Mouse (Mus musculus) forebrain, embryonic 14.5 days (tissue): ENCODE results near the gene Trim61. TPM values are rescaled to one million over a fixed set of nuclear protein-coding genes. Genes with fewer than 3 reads are reported as not detected.
"Not testable (repeated sequence)": the region's sequence is repeated elsewhere in the genome, so short reads cannot be mapped to it uniquely, and the experiment has no call there.

Experiments
- ATAC-seq: fragments of 200-750 bp; cut with Nextera tagmentation; 2 replicates; pipeline ENCODE4 v1.8.0; 2017; ENCODE audit warnings: mild to moderate bottlenecking, moderate library complexity
- DNase-seq: peaks from one replicate; pipeline ENCODE4 v3.0.0-alpha.2; 2015; ENCODE audit warnings: low spot score
- H3K27ac ChIP-seq: fragments of 300-500 bp; sonication (generic); 2 replicates; pipeline ENCODE4 v1.5.1; 2014; ENCODE audit warnings: low read depth, mild to moderate bottlenecking, control low read depth, low read length, moderate library complexity
- H3K27me3 ChIP-seq: fragments of 300-500 bp; sonication (generic); replicated peaks from 2 replicates; pipeline ENCODE4 v1.6.1; 2014; ENCODE audit warnings: low read length, control low read depth, mixed read lengths; ENCODE audit not compliant: control insufficient read depth, insufficient read depth
- H3K36me3 ChIP-seq: fragments of 300-500 bp; sonication (generic); 2 replicates; pipeline ENCODE4 v1.6.1; 2014; ENCODE audit warnings: low read length, control low read depth; ENCODE audit not compliant: control insufficient read depth, insufficient read depth
- H3K4me1 ChIP-seq: fragments of 300-500 bp; sonication (generic); 2 replicates; pipeline ENCODE4 v1.6.1; 2014; ENCODE audit warnings: antibody characterized with exemption, low read length, control low read depth; ENCODE audit not compliant: control insufficient read depth, insufficient read depth
- H3K4me2 ChIP-seq: fragments of 300-500 bp; sonication (generic); 2 replicates; pipeline ENCODE4 v1.6.1; 2014; ENCODE audit warnings: mild to moderate bottlenecking, control low read depth, low read length
- H3K4me3 ChIP-seq: fragments of 300-500 bp; sonication (generic); 2 replicates; pipeline ENCODE4 v1.5.1; 2014; ENCODE audit warnings: low read depth, low read length, control low read depth
- H3K9ac ChIP-seq: fragments of 300-500 bp; sonication (generic); 2 replicates; pipeline ENCODE4 v1.6.1; 2014; ENCODE audit warnings: mild to moderate bottlenecking, low read length, control low read depth, moderate library complexity
- H3K9me3 ChIP-seq: fragments of 300-500 bp; sonication (generic); replicated peaks from 2 replicates; pipeline ENCODE4 v1.6.1; 2016; ENCODE audit warnings: low read length, control low read depth, mixed read lengths; ENCODE audit not compliant: control insufficient read depth
- WGBS: fragments of 180-500 bp; shearing (Covaris S2); extraction: QIAGEN DNeasy Blood & Tissue Kit; methylation state at CpG from one replicate; pipeline ENCODE4 v1.1.7; 2014; 5-methylcytosine and 5-hydroxymethylcytosine counted together
- polyA plus RNA-seq: library from polyadenylated mRNA; unstranded; fragments of >200 nt; fragmentation: Nextera tagmentation; extraction: Ambion mirVana; gene quantifications from 2 replicates; pipeline ENCODE4 v1.2.1, GENCODE M21; 2014

Trim61 gene
- polyA plus RNA-seq, 1 experiment from 2014 or later = not detected

DNA sequence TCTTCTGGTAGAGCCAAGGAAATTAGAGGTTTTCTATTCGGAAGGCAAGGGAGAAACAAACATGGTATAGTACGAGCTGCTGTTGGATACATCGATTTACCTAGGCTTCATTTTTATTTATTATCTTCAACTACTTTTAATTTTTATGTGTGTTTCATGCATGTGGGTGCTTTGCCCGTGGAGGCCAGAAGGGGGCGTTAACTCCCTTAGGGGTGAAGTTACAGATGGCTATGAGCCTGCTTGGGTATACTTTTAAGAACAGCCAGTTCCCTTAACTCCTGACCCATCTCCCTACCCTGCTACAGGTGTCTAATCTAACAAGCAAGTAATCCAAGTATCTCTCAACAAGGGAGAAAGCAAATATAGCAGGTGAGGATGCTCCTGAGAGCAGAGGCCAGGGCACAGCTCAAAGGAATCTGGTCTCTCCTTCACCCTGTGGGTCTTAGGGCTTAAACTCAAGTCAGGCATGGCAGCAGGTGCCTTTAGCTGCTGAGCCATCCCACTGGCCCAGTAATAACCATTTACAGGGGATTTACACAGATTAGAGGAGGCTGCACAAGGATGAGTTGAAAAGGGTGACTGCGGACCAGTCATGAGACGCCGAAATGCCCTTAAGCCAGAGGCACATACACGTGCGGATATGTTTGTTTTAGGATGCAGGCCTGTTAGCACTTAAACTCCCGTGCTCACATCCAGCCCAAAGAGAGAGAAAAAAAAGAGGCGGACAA lies 10.8 kb upstream of the Trim61 start:
- H3K9me3 ChIP-seq = no peaks in the 10 kb centered on the region
- DNase-seq (no peak), ATAC-seq (no peak)
- no peaks in the 10 kb centered on the region for H3K36me3 ChIP-seq
- no peaks in the 10 kb centered on the region for H3K4me1 ChIP-seq
- no peak overlapping the region for H3K9ac ChIP-seq
- H3K4me2 ChIP-seq = no peak overlapping the region
- H3K4me3 ChIP-seq = no peak overlapping the region
- H3K27me3 ChIP-seq = no peaks in the 10 kb centered on the region
- WGBS = 75% methylated on average over 12 of the region's 12 CpGs
- no peak overlapping the region for H3K27ac ChIP-seq

DNA sequence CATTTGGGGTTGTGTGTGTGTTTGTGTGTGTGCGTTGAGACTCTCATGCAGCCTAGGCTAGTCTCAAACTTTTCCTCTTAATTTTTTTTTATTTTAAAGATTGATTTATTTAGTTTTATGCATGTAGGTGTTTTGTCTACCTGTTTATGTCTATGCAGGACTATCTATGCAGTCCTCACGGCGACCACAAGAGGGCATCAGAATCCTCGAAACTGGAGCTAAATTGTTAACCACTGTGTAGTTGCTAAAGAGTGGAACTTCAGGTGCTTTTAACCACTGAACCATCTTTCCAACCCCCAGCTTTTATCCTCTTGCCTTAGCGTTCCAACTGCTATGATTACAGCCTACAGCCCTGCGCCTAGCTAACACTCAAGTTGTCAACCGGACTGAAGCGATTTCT lies 4.2 kb upstream of the Trim61 start:
- peak; percentile 63 for DNase-seq
- ATAC-seq = peak; percentile 60; the same call in 1 of the 2 replicates
- Histone ChIP-seq H3K36me3 (no peaks in the 10 kb centered on the region), H3K27me3 (no peaks in the 10 kb centered on the region), H3K9me3 (no peaks in the 10 kb centered on the region), H3K4me2 (no peak overlapping the region), H3K4me1 (no peaks in the 10 kb centered on the region), H3K9ac (no peak overlapping the region), H3K4me3 (no peak overlapping the region), H3K27ac (no peak overlapping the region)
- WGBS = 48% methylated on average over 8 of the region's 8 CpGs

DNA sequence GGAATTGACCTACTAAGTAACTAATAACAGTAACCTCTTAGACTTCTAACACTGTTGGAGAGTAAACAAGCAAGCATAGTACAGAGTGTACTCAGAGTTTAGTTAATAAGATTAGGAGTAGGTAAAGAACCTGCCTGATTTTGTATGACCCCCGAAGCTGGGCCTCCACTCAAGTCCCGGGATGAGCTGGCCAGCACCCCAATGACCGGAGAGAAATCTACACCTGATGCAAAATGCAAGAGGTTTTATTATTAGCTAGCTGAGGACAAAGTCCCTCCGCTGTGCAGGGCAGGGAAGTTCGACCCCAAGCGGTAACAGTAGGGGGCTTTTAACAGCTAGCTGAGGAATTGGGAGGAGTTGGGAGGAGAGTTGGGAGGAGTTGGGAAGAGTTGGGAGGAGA lies 10.7 kb downstream of the Trim61 start:
- ATAC-seq, H3K4me1 ChIP-seq, H3K36me3 ChIP-seq, H3K4me3 ChIP-seq, DNase-seq, H3K27me3 ChIP-seq, H3K4me2 ChIP-seq, H3K9ac ChIP-seq, H3K27ac ChIP-seq, H3K9me3 ChIP-seq: not testable (repeated sequence)
- 81% methylated on average over 6 of the region's 6 CpGs for WGBS

DNA sequence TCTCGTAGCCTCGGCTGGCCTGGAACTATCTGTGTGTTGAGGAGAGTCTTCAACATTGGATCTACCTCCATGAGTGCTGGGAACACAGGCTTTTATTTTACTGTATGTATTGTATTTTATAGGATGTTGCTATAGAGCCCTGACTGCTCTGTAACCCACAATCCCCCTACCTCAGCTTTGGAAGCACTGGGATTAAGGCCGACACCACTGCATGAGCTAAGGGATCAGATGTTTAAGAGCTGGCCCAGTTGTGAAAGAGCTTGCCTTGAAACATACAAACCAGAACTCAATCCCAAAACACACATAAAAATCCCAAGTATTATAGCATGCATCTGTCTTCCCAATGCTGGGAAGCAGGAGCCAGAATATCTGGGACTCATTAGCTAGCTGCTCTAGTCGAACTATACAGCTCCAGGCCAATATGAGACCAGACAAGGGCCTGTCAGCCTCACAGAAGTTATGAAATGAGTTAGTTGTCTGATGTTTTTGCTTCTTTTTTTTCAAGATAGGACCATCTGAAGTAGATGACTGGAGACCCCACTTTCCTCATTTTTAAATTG lies 19.4 kb downstream of the Trim61 start:
- Histone ChIP-seq H3K4me1 (no peaks in the 10 kb centered on the region), H3K9ac (no peak overlapping the region), H3K27ac (no peak overlapping the region), H3K4me3 (no peak overlapping the region), H3K4me2 (no peak overlapping the region), H3K36me3 (no peaks in the 10 kb centered on the region), H3K27me3 (no peaks in the 10 kb centered on the region), H3K9me3 (no peaks in the 10 kb centered on the region)
- ATAC-seq (no peak), DNase-seq (no peak)
- 83% methylated on average over 4 of the region's 4 CpGs for WGBS

GRCm38 (mm10) chr8:64987731-64988130 lies 30.6 kb downstream of the Trim61 start, which contains the start of gene Trim75:
Gene Trim75, minus strand, starts transcription at chr8:64987831.
- Histone ChIP-seq H3K4me3 (no peak within 1 kb of the TSS), H3K27me3 (no peaks in the 10 kb centered on the region), H3K36me3 (no peaks in the 10 kb centered on the region), H3K4me2 (no peak within 1 kb of the TSS), H3K9ac (no peak within 1 kb of the TSS), H3K9me3 (no peaks in the 10 kb centered on the region; the same call in 1 of the 2 replicates), H3K4me1 (no peaks in the 10 kb centered on the region), H3K27ac (no peak within 1 kb of the TSS)
- 89% methylated on average over 4 of the region's 4 CpGs for WGBS
- ATAC-seq (no peak), DNase-seq (no peak)

- no peaks in the 10 kb centered on the region for H3K9me3 ChIP-seq
- no peak overlapping the region for H3K4me3 ChIP-seq
- 75% methylated on average over 20 of the region's 20 CpGs for WGBS
- ATAC-seq (no peak), DNase-seq (peak; percentile 0)
- no peaks in the 10 kb centered on the region for H3K4me1 ChIP-seq
- H3K27ac ChIP-seq = no peak overlapping the region
- no peaks in the 10 kb centered on the region for H3K36me3 ChIP-seq
- H3K9ac ChIP-seq = no peak overlapping the region
- H3K4me2 ChIP-seq = no peak overlapping the region
- no peaks in the 10 kb centered on the region for H3K27me3 ChIP-seq
Observed at GRCm38 (mm10) chr8:64983150-64983897, 35.0 kb downstream of the Trim61 start.

Other genes starting within 250 kb of the Trim61 start
- gene Klhl2, start 168.5 kb downstream of the Trim61 start, polyA plus RNA-seq = 16.3 and 20.6 TPM in 2 replicates
- gene Tmem192, start 71.3 kb downstream of the Trim61 start, polyA plus RNA-seq = 24.0 and 26.2 TPM in 2 replicates
- 0.09 TPM in 1 of 2 replicates, not detected in the other for gene Trim75, start 30.7 kb downstream of the Trim61 start, polyA plus RNA-seq
- not detected in 2 replicates for gene Trim60, start 61 bp upstream of the Trim61 start, polyA plus RNA-seq
- gene Apela, start 18.8 kb upstream of the Trim61 start, polyA plus RNA-seq = 1.1 and 1.3 TPM in 2 replicates
- not detected in 2 replicates for gene Gm10663, start 56.5 kb upstream of the Trim61 start, polyA plus RNA-seq
- gene BC030870, start 111.0 kb upstream of the Trim61 start, polyA plus RNA-seq = not detected in 2 replicates